Mouse (Mus musculus): ENCODE data around the gene Fam133b. TPM values are rescaled to one million over a fixed set of nuclear protein-coding genes. Genes with fewer than 3 reads are reported as not detected.
A peak's percentile ranks its signal among the peaks of the same experiment; 100 is the strongest.
"Not testable (repeated sequence)": the region's sequence is repeated elsewhere in the genome, so short reads cannot be mapped to it uniquely, and the experiment has no call there.

Gene Fam133b
- polyA plus RNA-seq, 1 experiment from 2014 or later = 31.2 TPM

DNA sequence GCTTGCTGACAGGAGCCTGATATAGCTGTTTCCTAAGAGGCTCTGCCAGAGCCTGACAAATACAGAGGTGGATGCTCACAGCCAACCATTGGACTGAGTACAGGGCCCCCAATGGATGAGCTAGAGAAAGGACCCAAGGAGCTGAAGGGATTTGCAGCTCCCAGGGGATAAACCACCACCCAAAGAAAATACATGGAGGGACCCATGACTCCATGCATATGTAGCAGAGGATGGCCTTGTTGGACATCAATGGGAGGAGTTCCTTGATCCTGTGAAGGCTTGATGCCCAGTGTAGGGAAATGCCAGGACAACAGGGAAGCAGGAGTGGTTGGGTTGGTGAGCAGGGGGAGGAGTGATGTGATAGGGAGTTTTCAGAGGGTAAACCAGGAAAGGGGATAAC is 11.6 kb upstream of the Fam133b start:
- not testable (repeated sequence) for H3K27ac ChIP-seq (ENCODE audit: low read depth); H3K4me2 ChIP-seq (ENCODE audit: low read length); H3K4me3 ChIP-seq (ENCODE audit: low read depth, low read length); H3K4me1 ChIP-seq (replicated peaks; ENCODE audit: control insufficient read depth, insufficient read depth, low read length); H3K36me3 ChIP-seq (ENCODE audit: control insufficient read depth, insufficient read depth, low read length); H3K27me3 ChIP-seq (replicated peaks; ENCODE audit: control insufficient read depth, insufficient read depth, low read length); H3K9ac ChIP-seq (ENCODE audit: low read length); H3K9me3 ChIP-seq (ENCODE audit: control insufficient read depth, low read length); ATAC-seq (replicated peaks; ENCODE audit: low FRiP score, low TSS enrichment, low read depth); DNase-seq (ENCODE audit: low spot score)

DNA sequence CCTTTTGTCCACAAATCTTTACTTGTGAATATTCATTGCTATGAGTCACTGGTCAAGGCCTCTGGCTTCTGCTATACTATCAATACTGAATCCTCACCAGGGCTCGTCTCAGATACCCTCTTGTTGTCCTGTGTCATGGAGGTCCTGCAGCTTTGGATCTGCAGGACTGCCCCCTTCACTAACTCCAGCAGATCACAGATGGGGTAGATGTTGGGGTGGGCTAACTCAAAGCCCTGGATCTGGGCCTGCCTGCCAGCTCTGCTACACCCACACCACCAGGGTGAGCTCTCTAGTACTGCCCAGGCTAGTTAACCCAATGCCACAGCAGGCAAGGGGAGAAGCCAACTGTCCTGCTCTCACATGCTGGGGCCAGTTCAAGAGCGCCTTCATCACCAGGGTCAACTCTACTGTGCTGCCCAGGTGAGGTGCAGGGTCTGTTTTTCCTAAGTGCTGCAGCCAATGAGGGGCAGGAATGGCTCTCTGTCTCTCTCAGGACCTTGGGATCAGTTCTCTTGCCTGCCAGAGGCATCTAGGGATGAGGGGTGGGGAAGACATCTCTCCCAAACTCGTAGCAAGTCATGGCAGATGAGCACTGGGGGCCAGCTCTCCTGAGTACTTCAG is 6.9 kb upstream of the Fam133b start:
- 65% methylated on average over 3 of the region's 3 CpGs for WGBS
- Histone ChIP-seq H3K4me3 (ENCODE audit: low read depth, low read length) (no peak overlapping the region), H3K4me1 (replicated peaks; ENCODE audit: control insufficient read depth, insufficient read depth, low read length) (no peaks in the 10 kb centered on the region), H3K36me3 (ENCODE audit: control insufficient read depth, insufficient read depth, low read length) (no peaks in the 10 kb centered on the region), H3K9me3 (ENCODE audit: control insufficient read depth, low read length) (no peaks in the 10 kb centered on the region), H3K27me3 (replicated peaks; ENCODE audit: control insufficient read depth, insufficient read depth, low read length) (no peaks in the 10 kb centered on the region), H3K27ac (ENCODE audit: low read depth) (no peak overlapping the region), H3K9ac (ENCODE audit: low read length) (no peak overlapping the region), H3K4me2 (ENCODE audit: low read length) (no peak overlapping the region)
- no peak for ATAC-seq (replicated peaks; ENCODE audit: low FRiP score, low TSS enrichment, low read depth)
- no peak for DNase-seq (ENCODE audit: low spot score)

DNA sequence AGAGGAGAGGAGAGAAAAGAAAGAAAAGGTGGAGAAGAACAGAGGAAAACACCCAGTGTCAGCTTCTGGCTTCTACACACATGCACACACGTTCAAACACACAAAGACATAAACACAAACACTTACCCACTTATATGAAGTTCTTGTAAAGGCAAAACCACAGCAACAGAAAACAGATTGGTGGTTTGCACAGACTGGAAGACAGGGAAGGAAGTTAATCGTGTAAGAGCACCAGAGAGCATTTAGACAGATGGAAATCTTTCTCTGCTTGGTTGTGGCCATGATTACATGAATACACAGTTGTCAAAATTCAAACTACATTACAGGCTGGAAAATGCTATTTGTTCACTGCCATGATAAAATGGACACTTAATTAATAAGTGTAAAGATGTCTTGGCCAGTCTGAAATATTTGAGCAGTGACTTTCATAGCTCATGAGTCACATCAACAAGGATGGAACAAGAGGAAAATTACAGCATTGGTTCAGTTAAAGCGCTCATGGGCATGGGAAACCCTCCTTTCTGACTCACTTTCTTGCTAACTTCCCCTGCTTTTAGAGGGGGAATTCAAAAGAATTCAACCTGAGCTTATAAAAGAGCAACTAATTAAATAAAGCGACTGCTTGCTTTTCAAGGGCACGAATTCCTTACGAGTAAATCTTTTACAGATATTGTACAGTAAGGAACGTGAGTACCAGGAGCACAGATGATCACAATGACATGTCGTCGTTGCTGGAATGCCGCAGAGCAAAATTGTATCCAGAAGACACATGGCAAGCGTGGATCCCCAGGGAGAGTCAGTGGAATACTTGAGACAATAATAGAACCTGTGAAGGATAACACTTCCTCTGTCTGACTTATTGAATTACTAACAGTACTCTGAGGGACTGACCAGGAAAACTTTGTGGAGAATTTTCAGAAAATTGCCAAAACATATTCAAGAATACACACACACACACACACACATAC is 4.8 kb upstream of the Fam133b start:
- H3K27ac ChIP-seq (ENCODE audit: low read depth) = no peak overlapping the region
- no peak overlapping the region for H3K9ac ChIP-seq (ENCODE audit: low read length)
- no peaks in the 10 kb centered on the region for H3K9me3 ChIP-seq (ENCODE audit: control insufficient read depth, low read length)
- peaks cover 3% of the 10 kb centered on the region; the same call in 1 of the 2 replicates for H3K4me1 ChIP-seq (replicated peaks; ENCODE audit: control insufficient read depth, insufficient read depth, low read length)
- H3K27me3 ChIP-seq (replicated peaks; ENCODE audit: control insufficient read depth, insufficient read depth, low read length) = no peaks in the 10 kb centered on the region
- no peak overlapping the region for H3K4me2 ChIP-seq (ENCODE audit: low read length)
- no peaks in the 10 kb centered on the region for H3K36me3 ChIP-seq (ENCODE audit: control insufficient read depth, insufficient read depth, low read length)
- WGBS = 69% methylated on average over 11 of the region's 11 CpGs
- ATAC-seq (replicated peaks; ENCODE audit: low FRiP score, low TSS enrichment, low read depth) (no peak), DNase-seq (ENCODE audit: low spot score) (no peak)
- H3K4me3 ChIP-seq (ENCODE audit: low read depth, low read length) = no peak overlapping the region

DNA sequence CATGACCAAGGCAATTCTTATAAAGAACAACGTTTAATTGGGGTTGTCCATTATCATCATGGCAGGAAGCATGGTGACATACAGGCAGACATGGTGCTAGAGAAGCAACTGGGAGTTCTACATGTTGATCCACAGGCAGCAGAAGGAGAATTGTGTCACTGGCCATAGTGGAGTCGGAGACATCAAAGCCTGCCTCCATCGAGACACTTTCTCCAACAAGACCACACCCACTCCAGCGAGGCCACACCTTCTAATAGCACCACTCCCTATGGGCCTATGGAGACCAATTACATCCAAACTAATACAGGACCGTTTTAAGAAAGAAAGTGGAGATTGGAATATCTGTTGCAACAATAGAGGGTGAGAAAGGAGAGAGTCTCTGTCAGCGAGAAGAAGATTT is 1.8 kb upstream of the Fam133b start:
- Histone ChIP-seq H3K4me3 (ENCODE audit: low read depth, low read length) (no peak overlapping the region), H3K27me3 (replicated peaks; ENCODE audit: control insufficient read depth, insufficient read depth, low read length) (no peaks in the 10 kb centered on the region), H3K9me3 (ENCODE audit: control insufficient read depth, low read length) (no peaks in the 10 kb centered on the region), H3K4me1 (replicated peaks; ENCODE audit: control insufficient read depth, insufficient read depth, low read length) (peaks cover 10% of the 10 kb centered on the region), H3K4me2 (ENCODE audit: low read length) (no peak overlapping the region), H3K36me3 (ENCODE audit: control insufficient read depth, insufficient read depth, low read length) (no peaks in the 10 kb centered on the region), H3K9ac (ENCODE audit: low read length) (no peak overlapping the region), H3K27ac (ENCODE audit: low read depth) (no peak overlapping the region)
- WGBS = 79% methylated on average over 6 of the region's 6 CpGs
- DNase-seq (ENCODE audit: low spot score) = no peak
- ATAC-seq (replicated peaks; ENCODE audit: low FRiP score, low TSS enrichment, low read depth) = no peak

GRCm38 (mm10) chr5:3544480-3544769 is 792 bp downstream of the Fam133b start:
- 14% methylated on average over 7 of the region's 7 CpGs for WGBS

DNA sequence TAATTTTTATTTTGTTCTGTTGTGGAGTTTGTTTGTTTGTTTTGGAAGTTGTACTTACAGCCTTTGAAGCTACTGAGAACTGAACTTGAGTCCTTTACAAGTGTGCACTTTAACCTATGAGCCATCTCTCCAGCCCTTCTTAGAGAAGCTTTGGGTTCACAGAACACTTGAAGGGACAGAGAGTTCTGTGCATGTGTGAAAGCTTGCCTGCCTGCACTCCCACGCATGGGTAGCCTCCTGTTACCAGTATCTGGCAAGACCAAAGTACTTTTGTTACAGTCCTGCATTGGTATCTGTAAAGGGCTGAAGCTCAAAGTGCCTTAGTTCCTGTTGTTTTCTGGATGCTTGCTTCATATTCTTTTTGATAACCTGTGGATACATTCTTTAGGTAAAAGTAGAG is 2.6 kb downstream of the Fam133b start:
- no peak for DNase-seq (ENCODE audit: low spot score)
- Histone ChIP-seq H3K4me3 (ENCODE audit: low read depth, low read length) (no peak overlapping the region), H3K4me2 (ENCODE audit: low read length) (no peak overlapping the region), H3K27me3 (replicated peaks; ENCODE audit: control insufficient read depth, insufficient read depth, low read length) (no peaks in the 10 kb centered on the region), H3K9me3 (ENCODE audit: control insufficient read depth, low read length) (no peaks in the 10 kb centered on the region), H3K4me1 (replicated peaks; ENCODE audit: control insufficient read depth, insufficient read depth, low read length) (peaks cover 10% of the 10 kb centered on the region), H3K36me3 (ENCODE audit: control insufficient read depth, insufficient read depth, low read length) (no peaks in the 10 kb centered on the region), H3K27ac (ENCODE audit: low read depth) (no peak overlapping the region), H3K9ac (ENCODE audit: low read length) (no peak overlapping the region)
- WGBS = 88% methylated on average over 1 of the region's 1 CpGs
- ATAC-seq (replicated peaks; ENCODE audit: low FRiP score, low TSS enrichment, low read depth) = no peak

More at GRCm38 (mm10) chr5:3544480-3544769, 792 bp downstream of the Fam133b start:
- Histone ChIP-seq H3K4me2 (ENCODE audit: low read length) (peak overlapping the region; percentile 55), H3K36me3 (ENCODE audit: control insufficient read depth, insufficient read depth, low read length) (no peaks in the 10 kb centered on the region), H3K9me3 (ENCODE audit: control insufficient read depth, low read length) (no peaks in the 10 kb centered on the region), H3K4me3 (ENCODE audit: low read depth, low read length) (peak overlapping the region; percentile 62), H3K27me3 (replicated peaks; ENCODE audit: control insufficient read depth, insufficient read depth, low read length) (no peaks in the 10 kb centered on the region), H3K4me1 (replicated peaks; ENCODE audit: control insufficient read depth, insufficient read depth, low read length) (peaks cover 10% of the 10 kb centered on the region), H3K27ac (ENCODE audit: low read depth) (no peak overlapping the region), H3K9ac (ENCODE audit: low read length) (peak overlapping the region; percentile 85)
- ATAC-seq (replicated peaks; ENCODE audit: low FRiP score, low TSS enrichment, low read depth) = 0 out of 2 replicates have a peak, but pooled peaks have one; percentile 42
- no peak for DNase-seq (ENCODE audit: low spot score)

GRCm38 (mm10) chr5:3551481-3551880 is 7.8 kb downstream of the Fam133b start:
- Histone ChIP-seq H3K4me3 (ENCODE audit: low read depth, low read length) (no peak overlapping the region), H3K9me3 (ENCODE audit: control insufficient read depth, low read length) (no peaks in the 10 kb centered on the region), H3K27ac (ENCODE audit: low read depth) (no peak overlapping the region), H3K27me3 (replicated peaks; ENCODE audit: control insufficient read depth, insufficient read depth, low read length) (no peaks in the 10 kb centered on the region), H3K4me2 (ENCODE audit: low read length) (no peak overlapping the region), H3K4me1 (replicated peaks; ENCODE audit: control insufficient read depth, insufficient read depth, low read length) (no peaks in the 10 kb centered on the region), H3K9ac (ENCODE audit: low read length) (no peak overlapping the region), H3K36me3 (ENCODE audit: control insufficient read depth, insufficient read depth, low read length) (peaks cover 22% of the 10 kb centered on the region)
- DNase-seq (ENCODE audit: low spot score) (no peak), ATAC-seq (replicated peaks; ENCODE audit: low FRiP score, low TSS enrichment, low read depth) (no peak)
- WGBS = 97% methylated on average over 1 of the region's 1 CpGs

DNA sequence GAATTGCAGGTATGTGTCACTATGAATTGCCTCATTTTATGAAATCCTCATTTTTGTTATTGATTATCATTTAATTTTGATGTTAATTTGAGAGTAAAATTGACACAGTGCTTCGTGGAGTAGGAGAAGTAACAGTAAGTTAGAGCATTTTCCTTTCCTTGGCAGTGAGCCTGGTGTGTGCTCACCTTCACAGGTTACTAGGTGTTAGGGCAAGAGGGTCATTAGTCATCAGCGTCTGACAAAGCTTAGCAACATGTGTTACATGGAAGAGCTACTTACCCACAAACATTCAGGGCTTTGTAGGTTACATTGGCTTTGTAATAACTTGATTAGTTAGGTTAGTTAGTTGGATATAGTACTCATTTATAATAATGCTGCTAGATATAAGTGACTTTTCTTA is 10.6 kb downstream of the Fam133b start:
- H3K36me3 ChIP-seq (ENCODE audit: control insufficient read depth, insufficient read depth, low read length) = peaks cover 44% of the 10 kb centered on the region
- ATAC-seq (replicated peaks; ENCODE audit: low FRiP score, low TSS enrichment, low read depth) = no peak
- WGBS = 85% methylated on average over 2 of the region's 2 CpGs

More for the DNA sequence above, 10.6 kb downstream of the Fam133b start:
- no peaks in the 10 kb centered on the region for H3K9me3 ChIP-seq (ENCODE audit: control insufficient read depth, low read length)
- no peaks in the 10 kb centered on the region for H3K4me1 ChIP-seq (replicated peaks; ENCODE audit: control insufficient read depth, insufficient read depth, low read length)
- no peak for DNase-seq (ENCODE audit: low spot score)
- H3K27me3 ChIP-seq (replicated peaks; ENCODE audit: control insufficient read depth, insufficient read depth, low read length) = no peaks in the 10 kb centered on the region
- no peak overlapping the region for H3K4me3 ChIP-seq (ENCODE audit: low read depth, low read length)
- no peak overlapping the region for H3K4me2 ChIP-seq (ENCODE audit: low read length)
- no peak overlapping the region for H3K27ac ChIP-seq (ENCODE audit: low read depth)
- H3K9ac ChIP-seq (ENCODE audit: low read length) = no peak overlapping the region

All from intestine, embryonic 14.5 days (tissue).